Mouse (Mus musculus) bone marrow, adult 2 months (tissue): ENCODE data around the gene Tmem239. TPM values are rescaled to one million over a fixed set of nuclear protein-coding genes. Genes with fewer than 3 reads are reported as not detected.

Experiments
- H3K27ac ChIP-seq: fragments of 200-500 bp; 2 replicates; pipeline ENCODE4 v1.5.1; 2012; ENCODE audit warnings: low read depth, mild to moderate bottlenecking, control low read depth, inconsistent platforms, low read length; ENCODE audit not compliant: control insufficient read depth, poor library complexity, insufficient read depth
- H3K4me1 ChIP-seq: fragments of 200-500 bp; 2 replicates; pipeline ENCODE4 v1.6.1; 2011; ENCODE audit warnings: low read length; ENCODE audit not compliant: control insufficient read depth, insufficient read depth
- H3K4me3 ChIP-seq: fragments of 200-500 bp; replicated peaks from 2 replicates; pipeline ENCODE3; 2011; ENCODE audit warnings: mild to moderate bottlenecking, low read depth, low read length, control low read depth; ENCODE audit not compliant: control insufficient read depth
- CTCF ChIP-seq: fragments of 200-500 bp; IDR thresholded peaks from 2 replicates; pipeline ENCODE4 v1.5.1; 2011; ENCODE audit warnings: low read length, control low read depth; ENCODE audit not compliant: control insufficient read depth, insufficient read depth
- POLR2A ChIP-seq: fragments of 200-500 bp; IDR thresholded peaks from 2 replicates; pipeline ENCODE4 v1.6.1; 2011; ENCODE audit warnings: low read depth, mild to moderate bottlenecking, control low read depth, low read length, borderline replicate concordance; ENCODE audit not compliant: control insufficient read depth
- WGBS: fragments of 180-500 bp; shearing (Covaris S2); methylation state at CpG from one replicate; pipeline ENCODE4 v1.1.7; 2018; 5-methylcytosine and 5-hydroxymethylcytosine counted together
- polyA plus RNA-seq: library from polyadenylated mRNA; stranded (reverse); fragments of >200 nt; gene quantifications from 2 replicates; pipeline ENCODE4 v1.2.4, GENCODE M21; 2011; ENCODE audit warnings: low replicate concordance; ENCODE audit not compliant: missing spikeins, insufficient read depth, insufficient read length

The Tmem239 gene
- polyA plus RNA-seq, 1 experiment, result not detected

DNA sequence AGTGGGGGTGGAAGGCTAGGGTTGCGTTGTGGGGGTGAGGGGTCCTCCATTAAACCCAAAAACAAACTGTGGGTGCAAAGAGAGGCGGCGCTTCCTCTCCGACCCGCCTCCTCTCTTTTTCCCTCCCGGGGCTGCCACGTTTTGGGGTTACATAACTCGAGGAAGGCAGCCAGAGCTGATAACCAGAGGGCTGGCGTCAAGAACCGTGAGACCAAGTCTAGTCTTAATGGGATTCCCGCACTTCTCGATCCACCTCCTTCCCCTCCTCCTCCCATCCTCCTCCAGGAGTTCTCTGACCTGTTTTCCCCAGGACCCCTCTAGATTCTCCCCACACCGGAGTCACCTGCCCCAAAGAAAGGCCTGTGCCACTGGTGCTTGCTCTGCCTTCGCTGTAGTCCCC, 8.2 kb upstream of the Tmem239 start:
- Histone ChIP-seq H3K4me3 (no peak overlapping the region), H3K27ac (no peak overlapping the region), H3K4me1 (no peaks in the 10 kb centered on the region)
- no peak for TF ChIP-seq POLR2A
- no peak for TF ChIP-seq CTCF
- 17% methylated on average over 14 of the region's 14 CpGs for WGBS

DNA sequence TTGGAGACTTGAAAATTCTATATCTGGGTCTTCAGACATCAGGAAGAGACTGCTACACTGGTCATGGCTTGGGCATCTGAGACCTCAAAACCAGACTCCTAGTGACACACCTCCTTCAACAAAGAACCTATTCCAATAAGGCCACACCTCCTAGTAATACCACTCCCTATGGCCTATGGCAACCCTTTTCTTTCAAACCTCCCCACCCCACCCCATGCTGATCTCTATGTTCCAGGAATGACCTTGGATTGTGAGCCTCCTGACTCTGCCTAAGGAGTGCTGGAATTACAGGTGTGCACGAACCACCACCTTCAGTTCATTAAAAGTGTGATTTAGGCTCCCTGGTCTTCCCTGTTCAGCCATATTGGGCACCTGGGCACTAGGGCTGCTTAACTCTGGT, 6.2 kb upstream of the Tmem239 start:
- Histone ChIP-seq H3K4me1 (no peaks in the 10 kb centered on the region), H3K4me3 (no peak overlapping the region), H3K27ac (no peak overlapping the region)
- no peak for TF ChIP-seq CTCF
- no peak for TF ChIP-seq POLR2A
- WGBS, result 76% methylated on average over 1 of the region's 1 CpGs

DNA sequence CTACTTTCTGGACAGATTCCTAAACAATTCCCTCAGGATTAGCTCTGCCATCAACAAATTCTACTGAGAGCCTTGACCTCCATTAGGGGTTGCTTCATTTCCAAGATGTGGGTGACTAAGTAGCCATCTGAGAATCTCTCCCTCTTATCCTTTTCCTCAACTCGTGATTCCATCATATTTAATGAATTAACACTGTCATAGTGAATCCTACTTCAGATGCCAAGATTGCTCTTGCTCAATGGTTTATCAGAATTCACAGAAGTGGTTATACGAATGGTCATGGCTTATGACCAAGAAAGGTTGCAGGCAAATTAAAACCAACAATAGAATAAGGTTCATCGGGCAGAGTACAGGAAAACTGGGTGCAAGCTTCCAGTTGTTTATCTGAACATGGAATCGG, 4.4 kb upstream of the Tmem239 start:
- 73% methylated on average over 4 of the region's 4 CpGs for WGBS
- no peaks in the 10 kb centered on the region for H3K4me1 ChIP-seq
- no peak overlapping the region for H3K27ac ChIP-seq
- H3K4me3 ChIP-seq, result no peak overlapping the region
- no peak for TF ChIP-seq CTCF
- no peak for TF ChIP-seq POLR2A

DNA sequence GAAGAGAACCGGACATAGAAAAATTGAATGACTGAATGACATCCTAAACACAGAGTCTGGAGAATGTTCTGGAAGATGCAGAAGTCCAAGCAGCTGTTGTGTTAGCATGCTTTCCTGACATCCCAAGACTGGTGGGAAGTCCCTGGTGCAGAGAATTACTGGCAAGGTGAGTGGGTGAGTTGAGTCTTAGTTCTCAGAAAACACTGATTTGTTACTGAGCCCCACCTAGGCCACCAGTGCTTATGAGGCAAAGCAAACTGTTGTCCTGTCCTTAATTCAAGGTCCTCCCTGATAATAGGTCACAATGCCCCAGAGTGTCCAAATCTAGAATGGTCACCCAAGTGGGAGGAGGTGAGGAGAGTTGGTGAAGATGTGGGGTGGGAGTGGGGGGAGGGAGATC, 1.3 kb upstream of the Tmem239 start, which contains the start of the genes Gm28372 and 1700020A23Rik:
TSS of gene Gm28372 (plus strand) at position 301 of the 400 bp plus-strand sequence.
TSS of gene 1700020A23Rik (plus strand) at position 321 of the 400 bp plus-strand sequence.
- WGBS, result 73% methylated on average over 1 of the region's 1 CpGs
- Histone ChIP-seq H3K4me1 (no peaks in the 10 kb centered on the region), H3K27ac (no peak within 1 kb of the TSS), H3K4me3 (no peak within 1 kb of the TSS)
- no peak for TF ChIP-seq CTCF
- TF ChIP-seq POLR2A, result no peak

DNA sequence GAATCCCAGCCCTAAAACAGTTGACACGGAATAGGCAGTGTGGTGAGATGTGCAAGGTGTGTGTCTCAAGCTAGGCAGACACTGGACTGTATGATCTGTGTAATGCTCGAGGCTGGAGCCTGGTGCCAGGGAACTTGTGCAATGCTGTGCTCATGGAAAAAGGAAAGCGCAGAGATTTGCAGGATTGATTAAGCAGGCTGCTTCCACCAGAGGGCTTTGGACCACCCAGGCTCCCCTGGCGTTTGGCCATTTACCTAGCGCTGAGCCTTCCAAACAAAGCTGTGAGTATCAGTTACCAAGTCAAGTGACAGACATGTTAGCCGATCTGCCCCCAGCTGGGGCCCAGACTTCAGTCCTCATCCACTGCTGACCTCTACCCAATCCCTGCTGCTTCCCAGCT, 1.9 kb downstream of the Tmem239 start:
- no peak for TF ChIP-seq CTCF
- TF ChIP-seq POLR2A, result no peak
- H3K27ac ChIP-seq, result no peak overlapping the region
- no peak overlapping the region for H3K4me3 ChIP-seq
- no peaks in the 10 kb centered on the region for H3K4me1 ChIP-seq
- 66% methylated on average over 6 of the region's 6 CpGs for WGBS

DNA sequence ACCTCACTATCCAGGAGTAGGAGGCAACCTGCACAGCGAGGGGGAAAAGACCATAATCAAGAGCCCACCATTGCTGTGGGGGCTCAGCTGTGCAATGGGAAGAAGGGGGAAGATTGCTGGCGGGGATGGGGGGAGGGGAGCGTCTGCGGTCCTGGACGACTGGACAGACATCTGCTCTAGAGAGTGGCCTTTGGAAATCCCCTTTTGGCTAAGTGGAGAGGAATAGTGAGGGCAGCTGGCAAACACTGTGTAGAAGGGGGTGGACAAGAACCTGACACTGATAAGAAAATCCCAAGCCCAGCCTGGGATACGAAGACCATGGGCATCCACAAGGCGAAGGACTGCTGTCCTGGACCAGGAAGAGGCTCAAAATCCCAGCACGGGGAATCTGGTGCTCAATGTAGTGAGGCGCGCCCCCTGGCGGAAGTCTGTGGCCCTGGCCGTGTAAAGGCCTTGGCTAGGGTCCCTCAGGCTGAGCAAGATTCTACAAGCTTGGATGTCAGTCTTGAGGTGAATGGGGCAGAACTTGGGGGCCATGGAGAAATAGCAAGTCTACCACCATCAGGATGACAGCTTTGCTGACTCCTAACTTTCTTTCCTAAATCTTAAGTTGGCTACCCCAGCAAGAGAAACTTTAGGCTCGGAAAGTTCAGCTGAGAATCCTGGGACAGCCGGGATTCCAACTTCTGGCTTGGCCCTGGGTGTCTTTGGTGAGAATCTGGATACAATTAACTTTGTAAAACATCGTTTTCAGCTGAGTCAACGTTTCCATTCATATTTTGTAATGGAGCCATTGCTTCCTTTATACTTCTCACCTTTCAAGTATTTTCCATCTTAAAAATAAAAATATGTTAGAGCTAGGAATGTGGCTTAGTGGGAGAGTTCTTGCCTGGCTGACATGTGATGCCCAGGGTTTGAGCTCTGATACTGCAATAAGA, 5.5 kb downstream of the Tmem239 start:
- H3K4me3 ChIP-seq, result no peak overlapping the region
- WGBS, result 27% methylated on average over 16 of the region's 16 CpGs
- TF ChIP-seq CTCF, result peak; percentile 83
- TF ChIP-seq POLR2A, result no peak
- H3K27ac ChIP-seq, result no peak overlapping the region
- H3K4me1 ChIP-seq, result no peaks in the 10 kb centered on the region

DNA sequence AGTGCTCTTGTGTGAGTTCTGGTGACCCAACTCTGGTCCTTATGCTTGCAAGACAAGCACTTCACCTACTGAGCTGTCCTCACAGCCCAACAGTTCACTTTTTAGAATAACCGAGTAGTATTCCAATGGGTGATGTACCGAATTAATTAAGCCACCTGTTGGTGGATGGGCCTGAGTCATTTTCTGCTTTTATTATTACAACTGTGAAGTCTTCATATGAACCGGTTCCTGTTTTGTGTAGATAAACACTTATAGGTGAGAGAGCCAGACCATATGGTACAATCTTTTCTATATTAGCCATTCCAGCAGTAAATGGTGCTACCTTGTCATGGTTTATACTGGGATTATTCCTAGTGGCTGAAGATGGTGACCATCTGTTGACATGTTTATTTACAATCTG, 6.5 kb downstream of the Tmem239 start:
- no peak overlapping the region for H3K27ac ChIP-seq
- no peaks in the 10 kb centered on the region for H3K4me1 ChIP-seq
- TF ChIP-seq POLR2A, result no peak
- TF ChIP-seq CTCF, result no peak
- H3K4me3 ChIP-seq, result no peak overlapping the region
- 74% methylated on average over 3 of the region's 3 CpGs for WGBS

DNA sequence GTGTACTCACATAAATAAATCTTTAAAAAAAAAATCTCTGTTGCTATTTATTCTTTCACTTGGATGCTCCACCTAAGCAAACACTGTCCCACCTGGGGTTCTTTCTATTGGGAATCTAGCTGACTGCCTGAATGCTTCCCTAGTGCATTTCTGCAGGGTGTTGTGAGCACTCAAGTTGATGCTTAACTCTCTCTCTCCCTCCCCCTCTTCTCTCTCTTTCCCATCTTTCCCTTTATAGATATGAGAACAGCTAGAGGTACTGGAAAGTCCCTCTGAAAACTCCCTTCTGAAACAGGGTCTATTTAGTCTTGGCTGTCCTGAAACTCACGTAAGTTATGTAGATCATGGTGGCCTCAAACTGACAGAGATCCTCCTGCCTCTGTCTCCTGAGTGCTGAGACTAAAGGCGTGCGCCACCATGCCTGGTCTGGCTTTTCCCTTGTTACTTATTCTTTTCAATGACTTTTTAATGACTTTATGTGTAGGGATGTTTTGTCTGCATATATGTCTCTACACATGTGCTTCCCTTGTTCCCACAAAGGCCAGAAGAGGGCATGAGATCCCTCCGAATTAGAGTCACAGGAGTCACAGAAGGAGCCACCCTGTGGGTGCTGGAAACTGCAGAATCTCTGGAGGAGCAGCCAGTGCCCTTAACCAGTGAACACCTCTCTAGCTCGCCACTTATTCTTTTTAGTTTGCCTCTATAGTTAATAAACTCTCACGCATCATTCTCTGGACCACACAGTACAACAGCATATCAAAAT, 8.0 kb downstream of the Tmem239 start:
- TF ChIP-seq CTCF (no peak), POLR2A (no peak)
- 64% methylated on average over 6 of the region's 6 CpGs for WGBS
- Histone ChIP-seq H3K4me3 (no peak overlapping the region), H3K27ac (no peak overlapping the region), H3K4me1 (no peaks in the 10 kb centered on the region)
